Mouse (Mus musculus) limb, embryonic 11.5 days (tissue): ENCODE results near the gene Scn7a. TPM values are rescaled to one million over a fixed set of nuclear protein-coding genes. Genes with fewer than 3 reads are reported as not detected.

Experiments
- ATAC-seq: fragments of 200-750 bp; cut with Nextera tagmentation; 2 replicates; pipeline ENCODE4 v1.8.0; 2017; ENCODE audit warnings: low read depth; ENCODE audit not compliant: insufficient number of reproducible peaks, low FRiP score, low TSS enrichment
- DNase-seq: peaks from one replicate; pipeline ENCODE4 v3.0.0-alpha.2; 2015; ENCODE audit warnings: low spot score
- H3K27ac ChIP-seq: fragments of 300-500 bp; sonication (generic); replicated peaks from 2 replicates; pipeline ENCODE4 v1.5.1; 2014; ENCODE audit warnings: low read depth, mild to moderate bottlenecking, low read length
- H3K27me3 ChIP-seq: fragments of 300-500 bp; sonication (generic); 2 replicates; pipeline ENCODE4 v1.6.1; 2014; ENCODE audit warnings: mild to moderate bottlenecking, low read length, mixed read lengths; ENCODE audit not compliant: control insufficient read depth, insufficient read depth
- H3K36me3 ChIP-seq: fragments of 300-500 bp; sonication (generic); 2 replicates; pipeline ENCODE4 v1.6.1; 2014; ENCODE audit warnings: mild to moderate bottlenecking, low read length, moderate library complexity, mixed read lengths; ENCODE audit not compliant: control insufficient read depth, insufficient read depth
- H3K4me1 ChIP-seq: fragments of 300-500 bp; sonication (generic); 2 replicates; pipeline ENCODE4 v1.6.1; 2014; ENCODE audit warnings: low read length, mixed read lengths; ENCODE audit not compliant: control insufficient read depth, insufficient read depth
- H3K4me2 ChIP-seq: fragments of 300-500 bp; sonication (generic); 2 replicates; pipeline ENCODE4 v1.6.1; 2014; ENCODE audit warnings: low read depth, mild to moderate bottlenecking, moderate library complexity; ENCODE audit not compliant: severe bottlenecking
- H3K4me3 ChIP-seq: fragments of 300-500 bp; sonication (generic); 2 replicates; pipeline ENCODE4 v1.5.1; 2014; ENCODE audit warnings: low read depth, low read length
- H3K9ac ChIP-seq: fragments of 300-500 bp; sonication (generic); 2 replicates; pipeline ENCODE4 v1.6.1; 2014; ENCODE audit warnings: mild to moderate bottlenecking, low read length
- H3K9me3 ChIP-seq: fragments of 300-500 bp; sonication (generic); 2 replicates; pipeline ENCODE4 v1.6.1; 2016; ENCODE audit warnings: low read length; ENCODE audit not compliant: control insufficient read depth
- WGBS: fragments of 180-500 bp; shearing (Covaris S2); extraction: QIAGEN DNeasy Blood & Tissue Kit; methylation state at CpG from one replicate; pipeline ENCODE4 v1.1.7; 2014; 5-methylcytosine and 5-hydroxymethylcytosine counted together
- polyA plus RNA-seq: library from polyadenylated mRNA; unstranded; fragments of >200 nt; fragmentation: Nextera tagmentation; extraction: Ambion mirVana; gene quantifications from 2 replicates; pipeline ENCODE4 v1.2.1, GENCODE M21; 2014

Gene Scn7a
- polyA plus RNA-seq, 1 experiment from 2014 or later = not detected

GRCm38 (mm10) chr2:66644384-66644783 is 140.3 kb downstream of the Scn7a start:
- no peak overlapping the region for H3K4me2 ChIP-seq
- H3K27me3 ChIP-seq = no peaks in the 10 kb centered on the region
- H3K27ac ChIP-seq = no peak overlapping the region
- no peaks in the 10 kb centered on the region for H3K9me3 ChIP-seq
- no peak overlapping the region for H3K9ac ChIP-seq
- H3K4me1 ChIP-seq = no peaks in the 10 kb centered on the region
- no peaks in the 10 kb centered on the region for H3K36me3 ChIP-seq
- DNase-seq (no peak), ATAC-seq (no peak)
- no peak overlapping the region for H3K4me3 ChIP-seq
- WGBS = 36% methylated on average over 5 of the region's 5 CpGs

- ATAC-seq (peak; percentile 70), DNase-seq (peak; percentile 49)
- Histone ChIP-seq H3K4me2 (peak within 1 kb of the TSS; percentile 78), H3K4me3 (peak within 1 kb of the TSS; percentile 35), H3K27me3 (peaks cover 7% of the 10 kb centered on the region), H3K9me3 (no peaks in the 10 kb centered on the region), H3K4me1 (peaks cover 6% of the 10 kb centered on the region; the same call in 1 of the 2 replicates), H3K27ac (no peak within 1 kb of the TSS), H3K36me3 (no peaks in the 10 kb centered on the region), H3K9ac (peak within 1 kb of the TSS; percentile 40; the same call in 1 of the 2 replicates)
- WGBS = 2% methylated on average over 29 of the region's 29 CpGs
Measured at GRCm38 (mm10) chr2:66634580-66635359, 149.9 kb downstream of the Scn7a start, which contains the start of gene Scn9a. Gene Scn9a, minus strand, starts transcription at chr2:66634962.

- H3K4me2 ChIP-seq = no peak overlapping the region
- H3K4me3 ChIP-seq = no peak overlapping the region
- 33% methylated on average over 5 of the region's 5 CpGs for WGBS
- no peaks in the 10 kb centered on the region for H3K9me3 ChIP-seq
- H3K27me3 ChIP-seq = peaks cover 7% of the 10 kb centered on the region
- H3K4me1 ChIP-seq = peaks cover 6% of the 10 kb centered on the region; the same call in 1 of the 2 replicates
- DNase-seq = no peak
- no peak overlapping the region for H3K27ac ChIP-seq
- H3K36me3 ChIP-seq = no peaks in the 10 kb centered on the region
- 0 out of 2 replicates have a peak, but pooled peaks have one; percentile 38 for ATAC-seq
- H3K9ac ChIP-seq = no peak overlapping the region
Measured at GRCm38 (mm10) chr2:66632728-66633127, 152.0 kb downstream of the Scn7a start.

Other genes with a start within 250 kb of the Scn7a start
- gene Scn9a, start 150.0 kb downstream of the Scn7a start, polyA plus RNA-seq = 0.03 and 0.20 TPM in 2 replicates